Mouse (Mus musculus) lung, postnatal 0 days (tissue): ENCODE measurements at regions not wholly inside any gene's neighbourhood (a gene's known extent, or its start where the extent isn't known, plus 50 kb on each side); places are given as distances from the start of the nearest gene placed in this dataset.

Experiments used
- ATAC-seq: fragments of 200-750 bp; cut with Nextera tagmentation; 2 replicates; pipeline ENCODE4 v1.8.0; 2017; ENCODE audit warnings: moderate library complexity
- DNase-seq: peaks from one replicate; pipeline ENCODE4 v3.0.0-alpha.2; 2016; ENCODE audit warnings: low spot score
- H3K27ac ChIP-seq: fragments of 300-500 bp; sonication (generic); 2 replicates; pipeline ENCODE4 v1.5.1; 2014; ENCODE audit warnings: antibody characterized with exemption, mild to moderate bottlenecking, low read length, mixed read lengths
- H3K27me3 ChIP-seq: fragments of 300-500 bp; sonication (generic); replicated peaks from 2 replicates; pipeline ENCODE4 v1.6.1; 2014; ENCODE audit warnings: low read length, mixed read lengths; ENCODE audit not compliant: insufficient read depth
- H3K36me3 ChIP-seq: fragments of 300-500 bp; sonication (generic); 2 replicates; pipeline ENCODE4 v1.6.1; 2014; ENCODE audit warnings: low read length, mixed read lengths; ENCODE audit not compliant: insufficient read depth
- H3K4me1 ChIP-seq: fragments of 300-500 bp; sonication (generic); 2 replicates; pipeline ENCODE4 v1.6.1; 2014; ENCODE audit warnings: antibody characterized with exemption, low read depth, low read length, mixed read lengths; ENCODE audit not compliant: insufficient read depth
- H3K4me2 ChIP-seq: fragments of 300-500 bp; sonication (generic); replicated peaks from 2 replicates; pipeline ENCODE4 v1.6.1; 2014; ENCODE audit warnings: low read depth, mild to moderate bottlenecking, low read length, moderate library complexity, mixed read lengths
- H3K4me3 ChIP-seq: fragments of 300-500 bp; sonication (generic); 2 replicates; pipeline ENCODE4 v1.5.1; 2014; ENCODE audit warnings: low read depth, low read length
- H3K9ac ChIP-seq: fragments of 300-500 bp; sonication (generic); replicated peaks from 2 replicates; pipeline ENCODE4 v1.6.1; 2014; ENCODE audit warnings: low read depth, mild to moderate bottlenecking
- H3K9me3 ChIP-seq: fragments of 300-500 bp; sonication (generic); 2 replicates; pipeline ENCODE4 v1.6.1; 2016; ENCODE audit warnings: low read length, mixed read lengths
- CTCF ChIP-seq: IDR thresholded peaks from 2 replicates; pipeline ENCODE4 v1.5.1; 2016; ENCODE audit warnings: antibody characterized with exemption, mild to moderate bottlenecking
- EP300 ChIP-seq: IDR thresholded peaks from 2 replicates; pipeline ENCODE4 v1.6.1; 2016; ENCODE audit warnings: antibody characterized with exemption, mild to moderate bottlenecking, control low read depth
- WGBS: fragments of 180-500 bp; shearing (Covaris S2); extraction: QIAGEN DNeasy Blood & Tissue Kit; methylation state at CpG from one replicate; pipeline ENCODE4 v1.1.7; 2014; 5-methylcytosine and 5-hydroxymethylcytosine counted together

GRCm38 (mm10) chr6:100491811-100492210 lies 179.1 kb downstream of the Shq1 start:
- no peaks in the 10 kb centered on the region for H3K4me1 ChIP-seq
- no peak overlapping the region for H3K27ac ChIP-seq
- ATAC-seq (no peak), DNase-seq (no peak)
- H3K36me3 ChIP-seq = no peaks in the 10 kb centered on the region
- no peak overlapping the region for H3K4me3 ChIP-seq
- no peak overlapping the region for H3K9ac ChIP-seq
- no peak overlapping the region for H3K4me2 ChIP-seq
- TF ChIP-seq EP300 (no peak), CTCF (no peak)
- H3K27me3 ChIP-seq = no peaks in the 10 kb centered on the region
- no peaks in the 10 kb centered on the region for H3K9me3 ChIP-seq
- WGBS = 63% methylated on average over 6 of the region's 6 CpGs

DNA sequence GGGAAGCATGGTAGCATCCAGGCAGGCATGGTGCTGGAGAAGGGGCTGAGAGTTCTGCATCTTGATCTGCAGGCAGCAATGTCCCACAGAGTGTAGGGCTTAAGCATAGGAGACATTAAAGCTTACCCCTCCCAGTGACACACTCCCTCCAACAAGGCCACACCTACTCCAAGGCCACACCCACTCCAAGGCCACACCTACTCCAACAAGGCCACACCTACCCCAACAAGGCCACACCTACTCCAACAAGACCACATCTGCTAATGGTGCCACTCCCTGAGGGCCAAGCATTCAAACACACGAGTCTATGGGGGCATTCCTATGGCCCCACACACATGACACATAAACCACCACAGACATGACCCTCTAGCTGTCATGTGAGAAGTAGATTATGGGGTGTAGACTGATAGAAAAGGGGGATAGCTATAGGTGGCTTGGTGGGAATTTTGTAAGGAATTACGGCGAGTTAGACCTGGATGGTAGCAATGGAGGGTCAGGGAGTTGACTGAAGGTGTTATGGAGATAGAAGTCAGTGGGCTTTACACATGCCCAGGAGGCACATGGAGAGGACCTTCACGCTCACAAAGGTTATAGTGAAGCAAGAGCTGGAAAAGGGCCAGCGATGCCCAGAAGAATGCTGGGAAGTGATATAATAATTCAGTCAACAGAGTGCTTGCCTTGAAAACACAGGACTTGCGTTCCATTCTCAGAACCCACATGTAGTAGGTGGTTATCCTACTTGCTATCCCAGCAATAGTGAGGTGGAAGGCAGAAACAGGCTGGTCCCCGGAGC lies 179.8 kb downstream of the Shq1 start:
- H3K9ac ChIP-seq = no peak overlapping the region
- ATAC-seq (no peak), DNase-seq (no peak)
- H3K27me3 ChIP-seq = no peaks in the 10 kb centered on the region
- H3K9me3 ChIP-seq = no peaks in the 10 kb centered on the region
- H3K4me1 ChIP-seq = no peaks in the 10 kb centered on the region
- 86% methylated on average over 7 of the region's 7 CpGs for WGBS
- no peak for TF ChIP-seq EP300
- TF ChIP-seq CTCF = no peak
- no peak overlapping the region for H3K4me2 ChIP-seq
- H3K36me3 ChIP-seq = no peaks in the 10 kb centered on the region
- H3K27ac ChIP-seq = no peak overlapping the region
- H3K4me3 ChIP-seq = no peak overlapping the region

- H3K4me2 ChIP-seq = no peak overlapping the region
- no peak for TF ChIP-seq EP300
- TF ChIP-seq CTCF = no peak
- ATAC-seq (no peak), DNase-seq (no peak)
- H3K27ac ChIP-seq = no peak overlapping the region
- H3K4me1 ChIP-seq = peaks cover 10% of the 10 kb centered on the region; the same call in 1 of the 2 replicates
- H3K36me3 ChIP-seq = no peaks in the 10 kb centered on the region
- no peaks in the 10 kb centered on the region for H3K27me3 ChIP-seq
- no peak overlapping the region for H3K4me3 ChIP-seq
- H3K9me3 ChIP-seq = no peaks in the 10 kb centered on the region
- WGBS = 58% methylated on average over 3 of the region's 3 CpGs
- no peak overlapping the region for H3K9ac ChIP-seq
These were observed 187.1 kb downstream of the Shq1 start for GRCm38 (mm10) chr6:100483836-100484235.

GRCm38 (mm10) chr6:100483084-100483810 lies 187.7 kb downstream of the Shq1 start:
- no peaks in the 10 kb centered on the region for H3K36me3 ChIP-seq
- H3K4me1 ChIP-seq = peaks cover 10% of the 10 kb centered on the region; the same call in 1 of the 2 replicates
- 4% methylated on average over 14 of the region's 14 CpGs for WGBS
- H3K27ac ChIP-seq = no peak overlapping the region
- TF ChIP-seq EP300 = no peak
- TF ChIP-seq CTCF = no peak
- no peak overlapping the region for H3K9ac ChIP-seq
- peak; percentile 25 for DNase-seq
- no peaks in the 10 kb centered on the region for H3K9me3 ChIP-seq
- H3K4me3 ChIP-seq = no peak overlapping the region
- no peaks in the 10 kb centered on the region for H3K27me3 ChIP-seq
- no peak overlapping the region for H3K4me2 ChIP-seq
- no peak for ATAC-seq

- TF ChIP-seq EP300 (no peak), CTCF (no peak)
- no peak for ATAC-seq
- H3K9me3 ChIP-seq = no peaks in the 10 kb centered on the region
- H3K36me3 ChIP-seq = no peaks in the 10 kb centered on the region
- H3K4me2 ChIP-seq = no peak overlapping the region
- H3K27me3 ChIP-seq = no peaks in the 10 kb centered on the region
- H3K4me3 ChIP-seq = no peak overlapping the region
- H3K9ac ChIP-seq = no peak overlapping the region
- WGBS = 27% methylated on average over 7 of the region's 7 CpGs
- H3K4me1 ChIP-seq = peaks cover 10% of the 10 kb centered on the region; the same call in 1 of the 2 replicates
- no peak overlapping the region for H3K27ac ChIP-seq
- no peak for DNase-seq
These were observed 188.4 kb downstream of the Shq1 start for GRCm38 (mm10) chr6:100482572-100482971.

DNA sequence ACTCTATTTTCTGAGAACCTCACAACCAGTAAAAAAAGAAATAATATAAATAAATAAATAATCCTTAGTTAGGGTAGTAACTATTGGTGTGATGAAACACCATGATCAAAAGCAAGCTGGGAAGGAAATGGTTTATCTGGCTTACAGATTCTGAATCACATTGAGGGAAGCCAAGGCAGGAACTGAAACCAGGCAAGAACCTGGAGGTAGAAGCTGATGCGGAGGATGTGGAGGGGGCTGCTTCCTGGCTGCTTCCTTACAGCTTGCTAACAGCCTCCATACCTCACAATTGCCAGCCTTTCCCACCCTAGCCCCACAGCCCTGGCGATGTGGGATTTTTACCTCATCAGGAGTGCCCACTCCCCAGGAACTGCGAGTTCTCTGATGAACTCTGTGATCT lies 190.4 kb downstream of the Shq1 start:
- Histone ChIP-seq H3K4me1 (peaks cover 10% of the 10 kb centered on the region; the same call in 1 of the 2 replicates), H3K9me3 (no peaks in the 10 kb centered on the region), H3K4me3 (no peak overlapping the region), H3K9ac (no peak overlapping the region), H3K27me3 (no peaks in the 10 kb centered on the region), H3K4me2 (no peak overlapping the region), H3K36me3 (no peaks in the 10 kb centered on the region), H3K27ac (no peak overlapping the region)
- no peak for DNase-seq
- 76% methylated on average over 3 of the region's 3 CpGs for whole genome bisulfite sequencing
- ATAC-seq = no peak
- TF ChIP-seq CTCF = no peak
- TF ChIP-seq EP300 = no peak
